Mouse (Mus musculus) kidney, adult 10 weeks (tissue): ENCODE data around the gene Pak1. TPM values are rescaled to one million over a fixed set of nuclear protein-coding genes. Genes with fewer than 3 reads are reported as not detected.

ENCODE experiments used
- polyA plus RNA-seq: library from polyadenylated mRNA; stranded (reverse); fragments of 350-450 nt; fragmentation: Illumina TruSeq; extraction: RNeasy Lipid Tissue Mini Kit (QIAGEN cat#74804); gene quantifications from one replicate; pipeline ENCODE4 v1.2.3, GENCODE M21; 2014; ENCODE audit warnings: low read depth, low replicate concordance

Pak1 gene
- polyA plus RNA-seq: 58.6 TPM

DNA sequence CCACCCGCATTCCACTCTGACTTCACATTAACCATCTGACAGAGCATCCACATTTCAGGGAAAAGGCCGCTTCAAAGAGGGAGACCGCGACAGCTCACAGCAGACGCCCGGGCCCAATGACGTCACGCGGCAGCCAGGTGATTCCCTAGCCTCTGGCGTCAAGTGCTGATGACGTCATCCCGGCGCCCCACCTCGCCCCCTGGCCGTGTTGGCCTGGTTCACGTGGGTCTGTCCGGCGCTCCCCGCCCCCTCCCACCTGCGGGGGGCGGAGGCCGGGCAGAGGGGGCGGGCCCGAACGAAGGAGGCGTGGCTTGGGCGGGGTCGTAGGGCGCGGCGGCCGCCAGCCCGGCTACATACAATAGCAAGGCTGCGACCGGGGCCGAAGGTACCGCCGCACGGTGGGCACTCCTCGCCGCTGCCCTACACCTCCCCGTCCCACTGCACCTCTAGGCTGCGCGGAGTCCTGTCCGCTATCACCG, at the start of gene Pak1:
TSS of gene Pak1 (plus strand) at position 352 of the 479 bp plus-strand sequence.

DNA sequence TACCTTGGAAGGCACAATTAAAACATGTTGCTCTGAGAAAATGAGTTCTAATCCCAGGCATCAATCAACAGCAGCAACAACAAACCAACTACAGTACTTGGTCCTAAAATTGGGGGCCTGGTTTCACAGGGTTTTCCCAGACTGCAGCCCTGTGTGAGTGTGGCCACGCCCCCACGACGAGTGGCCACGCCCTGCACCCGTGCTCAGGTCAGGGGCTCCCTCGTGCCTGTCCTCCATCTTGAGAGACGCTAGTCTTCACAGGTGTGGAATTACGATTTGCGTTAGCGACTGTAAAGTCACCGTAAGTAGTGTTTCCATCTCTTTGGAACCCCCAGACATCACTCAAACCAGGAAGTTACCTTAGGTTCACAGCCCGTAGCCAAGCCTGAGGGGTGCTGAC, 131.4 kb downstream of the Pak1 start, which contains the start of gene Gdpd4:
TSS of gene Gdpd4 (plus strand) at position 214 of the 400 bp plus-strand sequence.

Other genes with a start within 250 kb of the Pak1 start
- 41.4 TPM for gene Aamdc, start 209.0 kb upstream of the Pak1 start, polyA plus RNA-seq
- gene Rsf1, start 208.7 kb upstream of the Pak1 start, polyA plus RNA-seq: 17.0 TPM
- 61.8 TPM for gene Clns1a, start 91.9 kb upstream of the Pak1 start, polyA plus RNA-seq
- gene Aqp11, start 50.3 kb upstream of the Pak1 start, polyA plus RNA-seq: 65.1 TPM
- not detected for gene Gdpd4, start 131.4 kb downstream of the Pak1 start, polyA plus RNA-seq